Mouse (Mus musculus) liver, embryonic 15.5 days (tissue): ENCODE measurements around the gene Dnajb2. TPM values are rescaled to one million over a fixed set of nuclear protein-coding genes. Genes with fewer than 3 reads are reported as not detected.

Source experiments
- microRNA-seq: library from miRNA; unstranded; fragments of <30 nt; microRNA quantifications from one replicate; pipeline ENCODE4, GENCODE M21; 2016
- polyA plus RNA-seq: library from polyadenylated mRNA; unstranded; fragments of >200 nt; fragmentation: Nextera tagmentation; extraction: Ambion mirVana; gene quantifications from 2 replicates; pipeline ENCODE4 v1.2.1, GENCODE M21; 2015

Dnajb2 gene
- polyA plus RNA-seq, 1 experiment from 2014 or later: 28.9 TPM

Small RNA genes within 50 kb of the gene (microRNA-seq; reads per million reads assigned to microRNA genes)
- not detected for gene Gm27943

Other genes starting within 250 kb of the Dnajb2 start
- 5.8 and 6.2 TPM in 2 replicates for gene Nhej1, start 111.2 kb upstream of the Dnajb2 start, polyA plus RNA-seq
- 2.1 and 2.3 TPM in 2 replicates for gene Slc23a3, start 102.5 kb upstream of the Dnajb2 start, polyA plus RNA-seq
- 48.8 and 54.7 TPM in 2 replicates for gene Cnppd1, start 93.7 kb upstream of the Dnajb2 start, polyA plus RNA-seq
- gene Retreg2, start 93.6 kb upstream of the Dnajb2 start, polyA plus RNA-seq: 55.8 and 59.7 TPM in 2 replicates
- 43.4 and 44.5 TPM in 2 replicates for gene Zfand2b, start 67.8 kb upstream of the Dnajb2 start, polyA plus RNA-seq
- gene Abcb6, start 56.0 kb upstream of the Dnajb2 start, polyA plus RNA-seq: 60.5 and 63.3 TPM in 2 replicates
- 9.7 and 10.0 TPM in 2 replicates for gene Ankzf1, start 44.3 kb upstream of the Dnajb2 start, polyA plus RNA-seq
- 24.1 and 28.1 TPM in 2 replicates for gene Atg9a, start 44.2 kb upstream of the Dnajb2 start, polyA plus RNA-seq
- 3.2 and 4.5 TPM in 2 replicates for gene Glb1l, start 25.6 kb upstream of the Dnajb2 start, polyA plus RNA-seq
- 80.2 and 84.8 TPM in 2 replicates for gene Stk16, start 25.6 kb upstream of the Dnajb2 start, polyA plus RNA-seq
- gene Tuba4a, start 16.5 kb upstream of the Dnajb2 start, polyA plus RNA-seq: 372 and 392 TPM in 2 replicates
- not detected in 2 replicates for gene A630095N17Rik, start 4.3 kb upstream of the Dnajb2 start, polyA plus RNA-seq
- gene Ptprn, start 28.1 kb downstream of the Dnajb2 start, polyA plus RNA-seq: 0.05 and 0.13 TPM in 2 replicates
- not detected in 2 replicates for gene Resp18, start 42.0 kb downstream of the Dnajb2 start, polyA plus RNA-seq
- 52.1 and 57.4 TPM in 2 replicates for gene Dnpep, start 81.6 kb downstream of the Dnajb2 start, polyA plus RNA-seq
- 10.3 and 12.8 TPM in 2 replicates for gene Des, start 123.9 kb downstream of the Dnajb2 start, polyA plus RNA-seq
- gene Speg, start 138.9 kb downstream of the Dnajb2 start, polyA plus RNA-seq: 8.7 and 9.4 TPM in 2 replicates
- 33.8 and 35.2 TPM in 2 replicates for gene Gmppa, start 199.5 kb downstream of the Dnajb2 start, polyA plus RNA-seq
- gene Asic4, start 214.0 kb downstream of the Dnajb2 start, polyA plus RNA-seq: 0.05 TPM in 1 of 2 replicates, not detected in the other
- 4.0 and 4.3 TPM in 2 replicates for gene Chpf, start 242.9 kb downstream of the Dnajb2 start, polyA plus RNA-seq
- gene Tmem198, start 243.1 kb downstream of the Dnajb2 start, polyA plus RNA-seq: 0.06 and 0.15 TPM in 2 replicates